Mouse (Mus musculus) heart, postnatal 14 days (tissue): Measurements from ENCODE around the gene Wbp2. TPM values are rescaled to one million over a fixed set of nuclear protein-coding genes. Genes with fewer than 3 reads are reported as not detected.

Experiments used
- DNase-seq, 2 experiments: peaks; one replicate each; pipeline ENCODE4 v3.0.0; 2021 to 2022
- intact Hi-C: fragments of 180-260 bp; cut with DNase I; formaldehyde crosslinking; loops from one replicate; pipeline ENCODE4 v1.15.1; 2025
- total RNA-seq, 2 experiments: library from RNA; stranded (reverse); gene quantifications; 2 replicates each; pipeline ENCODE4 v1.2.3; 2021

The Wbp2 gene
- total RNA-seq, 2 experiments from 2014 or later = 83.6 to 89.5 TPM

GRCm38 (mm10) chr11:116074436-116074991, 12.3 kb downstream of the Wbp2 start:
- intact Hi-C loops = loop anchor here (5.0 kb wide), 1 partner anchor 37 kb away; no protein-coding TSS in a partner anchor
- no peak for DNase-seq

GRCm38 (mm10) chr11:116072608-116073007, 14.2 kb downstream of the Wbp2 start:
- DNase-seq = no peak
- intact Hi-C loops = loop anchor here (5.0 kb wide), 1 partner anchor 35 kb away; no protein-coding TSS in a partner anchor

- intact Hi-C loops = loop anchor here (5.0 kb wide), 1 partner anchor 34 kb away; no protein-coding TSS in a partner anchor
Measured at GRCm38 (mm10) chr11:116071510-116071909, 15.3 kb downstream of the Wbp2 start.

GRCm38 (mm10) chr11:116065345-116065744, 21.4 kb downstream of the Wbp2 start:
- intact Hi-C loops = no loop called here
- no peak for DNase-seq

More at GRCm38 (mm10) chr11:116071510-116071909, 15.3 kb downstream of the Wbp2 start:
- peak in 1 of 2 experiments; percentile 32 for DNase-seq

GRCm38 (mm10) chr11:116064187-116064867, 22.5 kb downstream of the Wbp2 start:
- no peak for DNase-seq
- intact Hi-C loops = no loop called here

GRCm38 (mm10) chr11:116063562-116063961, 23.2 kb downstream of the Wbp2 start:
- intact Hi-C loops = no loop called here
- DNase-seq = no peak

GRCm38 (mm10) chr11:116062521-116062920, 24.3 kb downstream of the Wbp2 start:
- DNase-seq = no peak
- intact Hi-C loops = no loop called here

GRCm38 (mm10) chr11:116061641-116062415, 25.0 kb downstream of the Wbp2 start:
- DNase-seq = no peak
- intact Hi-C loops = no loop called here

GRCm38 (mm10) chr11:116060596-116060995, 26.2 kb downstream of the Wbp2 start:
- intact Hi-C loops = no loop called here

GRCm38 (mm10) chr11:116059691-116060025, 27.1 kb downstream of the Wbp2 start:
- no peak for DNase-seq
- intact Hi-C loops = no loop called here

More at GRCm38 (mm10) chr11:116060596-116060995, 26.2 kb downstream of the Wbp2 start:
- DNase-seq = no peak

- intact Hi-C loops = no loop called here
- DNase-seq = no peak
Measured at GRCm38 (mm10) chr11:116058868-116059690, 27.7 kb downstream of the Wbp2 start.

GRCm38 (mm10) chr11:116058022-116058614, 28.7 kb downstream of the Wbp2 start:
- intact Hi-C loops = no loop called here
- no peak for DNase-seq

GRCm38 (mm10) chr11:116057237-116057881, 29.4 kb downstream of the Wbp2 start:
- DNase-seq = no peak
- intact Hi-C loops = no loop called here

- intact Hi-C loops = no loop called here
- DNase-seq = no peak
Measured at GRCm38 (mm10) chr11:116055873-116056272, 30.9 kb downstream of the Wbp2 start.

GRCm38 (mm10) chr11:116053510-116054229, 33.1 kb downstream of the Wbp2 start:
- intact Hi-C loops = no loop called here
- DNase-seq = no peak

- no peak for DNase-seq
Measured at GRCm38 (mm10) chr11:116050196-116050595, 36.6 kb downstream of the Wbp2 start.

GRCm38 (mm10) chr11:116049610-116050009, 37.2 kb downstream of the Wbp2 start:
- intact Hi-C loops = no loop called here
- DNase-seq = no peak

More at GRCm38 (mm10) chr11:116050196-116050595, 36.6 kb downstream of the Wbp2 start:
- intact Hi-C loops = no loop called here

- no peak for DNase-seq
- intact Hi-C loops = no loop called here
Measured at GRCm38 (mm10) chr11:116045173-116045572, 41.6 kb downstream of the Wbp2 start.

GRCm38 (mm10) chr11:116043286-116043685, 43.5 kb downstream of the Wbp2 start:
- no peak for DNase-seq
- intact Hi-C loops = loop anchor here (5.0 kb wide), 1 partner anchor 39 kb away; no protein-coding TSS in a partner anchor
